Mouse (Mus musculus): ENCODE measurements around the gene Hist2h3c2. TPM values are rescaled to one million over a fixed set of nuclear protein-coding genes. Genes with fewer than 3 reads are reported as not detected.

Hist2h3c2 gene
- polyA plus RNA-seq, 1 experiment: 23.1 TPM

DNA sequence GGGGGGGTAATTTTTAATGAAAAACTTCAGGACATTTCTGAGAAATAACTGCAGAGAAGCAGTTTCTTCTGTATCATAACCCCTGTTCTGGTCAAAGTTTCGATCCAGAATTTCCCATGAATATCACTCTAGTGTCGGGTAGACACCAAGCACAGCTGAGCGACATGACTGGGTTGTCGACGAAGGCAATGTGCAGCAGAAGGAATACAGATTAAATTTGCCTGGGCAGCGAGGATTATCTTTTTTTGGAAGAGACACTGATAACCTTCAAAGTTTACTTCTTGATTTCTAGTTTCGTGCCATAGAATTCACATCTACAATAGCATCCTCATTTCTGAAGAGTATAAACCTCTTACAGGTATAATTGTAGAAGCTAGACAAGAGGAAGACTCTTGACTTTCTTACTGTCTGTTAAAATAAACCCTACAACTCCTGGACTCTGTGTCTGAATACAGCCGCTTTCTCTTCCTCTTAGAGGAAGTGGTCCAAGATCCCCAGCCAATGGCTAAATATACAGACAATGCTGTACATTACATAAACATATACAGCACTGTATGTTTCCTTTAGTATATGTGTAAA is 27.3 kb upstream of the Hist2h3c2 start:
- Histone ChIP-seq H3K4me1 (ENCODE audit: control insufficient read depth, insufficient read depth, low read length) (no peaks in the 10 kb centered on the region), H3K9me3 (replicated peaks; ENCODE audit: control insufficient read depth, insufficient read depth, low read length, poor library complexity, severe bottlenecking) (no peaks in the 10 kb centered on the region), H3K27ac (ENCODE audit: insufficient read depth, low read length) (no peak overlapping the region), H3K36me3 (ENCODE audit: control insufficient read depth, insufficient read depth, low read length, poor library complexity, severe bottlenecking) (no peaks in the 10 kb centered on the region), H3K4me3 (ENCODE audit: low read depth, low read length) (no peak overlapping the region), H3K9ac (ENCODE audit: low read depth, poor library complexity, severe bottlenecking) (no peak overlapping the region), H3K27me3 (ENCODE audit: control insufficient read depth, insufficient read depth, low read length, poor library complexity, severe bottlenecking) (no peaks in the 10 kb centered on the region)
- TF ChIP-seq POLR2A (IDR thresholded peaks at IDR 0.05; ENCODE audit: insufficient read depth, low read length) (no peak), EP300 (IDR thresholded peaks at IDR 0.05; ENCODE audit: insufficient read depth, low read depth, low read length) (no peak), CTCF (IDR thresholded peaks at IDR 0.05; ENCODE audit: low read depth, low read length) (no peak)

DNA sequence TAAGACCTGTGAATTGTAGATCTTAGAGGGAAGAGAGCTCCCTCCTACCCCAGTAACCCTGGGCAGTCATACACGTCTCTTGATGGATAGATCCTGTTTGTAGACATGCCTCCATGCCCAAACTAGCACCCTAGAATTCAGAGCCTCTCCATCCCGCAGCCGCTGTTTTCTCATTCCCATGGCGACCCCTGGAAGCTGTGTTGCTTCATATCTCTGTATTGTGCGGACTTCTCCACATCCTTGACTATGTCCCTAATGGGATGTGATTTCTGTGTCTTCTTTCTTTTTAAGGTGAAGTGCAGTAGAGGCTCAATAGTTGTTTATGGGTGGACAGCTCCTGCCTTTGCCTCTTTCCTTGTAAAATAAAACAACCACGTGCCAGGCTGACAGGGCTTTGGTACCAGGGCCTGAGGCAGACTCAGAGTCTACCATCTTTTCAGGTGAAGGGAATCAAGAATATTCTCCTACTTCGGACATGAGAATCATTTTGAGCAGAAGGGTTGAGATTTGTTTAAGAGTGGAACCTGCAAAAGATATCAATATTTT is 25.6 kb upstream of the Hist2h3c2 start:
- no peak for TF ChIP-seq POLR2A (IDR thresholded peaks at IDR 0.05; ENCODE audit: insufficient read depth, low read length)
- no peak for TF ChIP-seq CTCF (IDR thresholded peaks at IDR 0.05; ENCODE audit: low read depth, low read length)
- no peak for TF ChIP-seq EP300 (IDR thresholded peaks at IDR 0.05; ENCODE audit: insufficient read depth, low read depth, low read length)
- no peaks in the 10 kb centered on the region for H3K9me3 ChIP-seq (replicated peaks; ENCODE audit: control insufficient read depth, insufficient read depth, low read length, poor library complexity, severe bottlenecking)
- peak overlapping the region; percentile 92 for H3K27ac ChIP-seq (ENCODE audit: insufficient read depth, low read length)
- H3K9ac ChIP-seq (ENCODE audit: low read depth, poor library complexity, severe bottlenecking): peak overlapping the region; percentile 96
- no peaks in the 10 kb centered on the region for H3K36me3 ChIP-seq (ENCODE audit: control insufficient read depth, insufficient read depth, low read length, poor library complexity, severe bottlenecking)
- H3K4me1 ChIP-seq (ENCODE audit: control insufficient read depth, insufficient read depth, low read length): no peaks in the 10 kb centered on the region
- peak overlapping the region; percentile 40 for H3K4me3 ChIP-seq (ENCODE audit: low read depth, low read length)
- no peaks in the 10 kb centered on the region for H3K27me3 ChIP-seq (ENCODE audit: control insufficient read depth, insufficient read depth, low read length, poor library complexity, severe bottlenecking)

DNA sequence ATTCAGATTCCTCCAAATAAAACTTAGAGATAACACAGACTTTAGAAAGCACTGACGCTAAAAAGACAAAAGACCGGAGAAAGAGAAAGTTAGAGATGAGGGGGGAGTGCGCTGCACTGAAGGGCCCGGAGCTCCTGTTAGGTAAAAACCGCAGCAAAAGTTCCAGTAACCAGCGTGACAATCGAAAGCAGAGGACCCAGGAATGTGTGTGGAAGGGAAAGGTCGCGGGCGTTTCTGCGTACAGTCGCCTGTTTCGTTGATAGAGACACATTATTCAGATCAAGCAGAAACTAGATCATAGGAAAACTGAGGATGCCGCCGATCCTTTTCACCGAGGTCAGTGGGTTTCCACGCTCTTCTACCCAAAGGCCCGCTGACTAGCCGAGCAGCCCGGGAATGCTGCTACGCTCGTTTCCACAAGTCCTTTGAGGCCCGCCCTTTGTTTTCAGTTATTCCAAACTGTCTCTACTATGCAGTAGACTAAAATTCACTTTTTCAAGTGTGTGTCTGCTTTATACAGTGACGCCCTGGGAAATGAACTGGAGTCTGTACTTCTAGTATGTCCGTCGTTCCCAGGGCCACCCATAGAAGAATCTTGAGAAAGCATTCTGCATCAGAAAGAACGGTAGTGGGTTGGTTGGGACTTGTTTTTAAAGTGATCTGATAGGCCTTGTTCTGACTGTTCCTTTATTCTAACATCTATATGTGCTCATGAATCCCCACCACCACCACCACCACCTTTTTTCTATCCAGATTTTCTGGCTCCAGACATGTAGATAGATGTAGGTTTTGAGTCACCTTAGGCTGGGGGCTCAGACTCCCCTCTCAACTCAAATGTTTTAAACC is 24.9 kb upstream of the Hist2h3c2 start:
- H3K9me3 ChIP-seq (replicated peaks; ENCODE audit: control insufficient read depth, insufficient read depth, low read length, poor library complexity, severe bottlenecking): no peaks in the 10 kb centered on the region
- H3K27me3 ChIP-seq (ENCODE audit: control insufficient read depth, insufficient read depth, low read length, poor library complexity, severe bottlenecking): no peaks in the 10 kb centered on the region
- H3K36me3 ChIP-seq (ENCODE audit: control insufficient read depth, insufficient read depth, low read length, poor library complexity, severe bottlenecking): no peaks in the 10 kb centered on the region
- peak overlapping the region; percentile 92 for H3K27ac ChIP-seq (ENCODE audit: insufficient read depth, low read length)
- no peaks in the 10 kb centered on the region for H3K4me1 ChIP-seq (ENCODE audit: control insufficient read depth, insufficient read depth, low read length)
- peak overlapping the region; percentile 75 for H3K4me3 ChIP-seq (ENCODE audit: low read depth, low read length)
- no peak for TF ChIP-seq POLR2A (IDR thresholded peaks at IDR 0.05; ENCODE audit: insufficient read depth, low read length)
- no peak for TF ChIP-seq EP300 (IDR thresholded peaks at IDR 0.05; ENCODE audit: insufficient read depth, low read depth, low read length)
- TF ChIP-seq CTCF (IDR thresholded peaks at IDR 0.05; ENCODE audit: low read depth, low read length): no peak
- H3K9ac ChIP-seq (ENCODE audit: low read depth, poor library complexity, severe bottlenecking): peak overlapping the region; percentile 96

DNA sequence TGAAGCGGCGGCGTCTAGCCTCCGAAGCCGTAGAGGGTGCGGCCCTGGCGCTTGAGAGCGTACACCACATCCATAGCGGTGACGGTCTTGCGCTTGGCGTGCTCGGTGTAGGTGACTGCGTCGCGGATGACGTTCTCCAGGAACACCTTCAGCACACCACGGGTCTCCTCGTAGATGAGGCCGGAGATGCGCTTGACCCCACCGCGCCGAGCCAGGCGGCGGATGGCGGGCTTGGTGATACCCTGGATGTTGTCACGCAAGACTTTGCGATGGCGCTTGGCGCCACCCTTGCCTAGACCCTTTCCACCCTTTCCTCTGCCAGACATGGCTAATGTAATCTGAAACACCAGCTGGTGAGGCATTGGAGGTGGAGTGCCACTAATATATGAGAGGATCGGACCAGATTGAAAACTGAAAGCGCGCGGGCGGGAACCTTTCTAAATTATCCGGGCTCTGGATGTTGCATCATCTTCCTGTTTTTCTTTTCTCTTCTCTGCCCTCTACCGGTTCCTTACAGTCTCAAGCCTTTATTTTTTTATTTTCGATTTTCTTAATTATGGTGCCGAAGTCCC is 24.1 kb upstream of the Hist2h3c2 start, which contains the start of gene Hist2h4:
Hist2h4 (minus strand) TSS at position 333 of the 572 bp plus-strand sequence.
- Histone ChIP-seq H3K27ac (ENCODE audit: insufficient read depth, low read length) (peak within 1 kb of the TSS; percentile 92), H3K27me3 (ENCODE audit: control insufficient read depth, insufficient read depth, low read length, poor library complexity, severe bottlenecking) (no peaks in the 10 kb centered on the region), H3K9me3 (replicated peaks; ENCODE audit: control insufficient read depth, insufficient read depth, low read length, poor library complexity, severe bottlenecking) (no peaks in the 10 kb centered on the region), H3K4me3 (ENCODE audit: low read depth, low read length) (peak within 1 kb of the TSS; percentile 76), H3K9ac (ENCODE audit: low read depth, poor library complexity, severe bottlenecking) (peak within 1 kb of the TSS; percentile 96), H3K36me3 (ENCODE audit: control insufficient read depth, insufficient read depth, low read length, poor library complexity, severe bottlenecking) (no peaks in the 10 kb centered on the region), H3K4me1 (ENCODE audit: control insufficient read depth, insufficient read depth, low read length) (no peaks in the 10 kb centered on the region)
- peak; percentile 100 for TF ChIP-seq POLR2A (IDR thresholded peaks at IDR 0.05; ENCODE audit: insufficient read depth, low read length)
- TF ChIP-seq CTCF (IDR thresholded peaks at IDR 0.05; ENCODE audit: low read depth, low read length): no peak
- 0 out of 2 replicates have a peak, but pooled peaks have one; percentile 37 for TF ChIP-seq EP300 (IDR thresholded peaks at IDR 0.05; ENCODE audit: insufficient read depth, low read depth, low read length)

DNA sequence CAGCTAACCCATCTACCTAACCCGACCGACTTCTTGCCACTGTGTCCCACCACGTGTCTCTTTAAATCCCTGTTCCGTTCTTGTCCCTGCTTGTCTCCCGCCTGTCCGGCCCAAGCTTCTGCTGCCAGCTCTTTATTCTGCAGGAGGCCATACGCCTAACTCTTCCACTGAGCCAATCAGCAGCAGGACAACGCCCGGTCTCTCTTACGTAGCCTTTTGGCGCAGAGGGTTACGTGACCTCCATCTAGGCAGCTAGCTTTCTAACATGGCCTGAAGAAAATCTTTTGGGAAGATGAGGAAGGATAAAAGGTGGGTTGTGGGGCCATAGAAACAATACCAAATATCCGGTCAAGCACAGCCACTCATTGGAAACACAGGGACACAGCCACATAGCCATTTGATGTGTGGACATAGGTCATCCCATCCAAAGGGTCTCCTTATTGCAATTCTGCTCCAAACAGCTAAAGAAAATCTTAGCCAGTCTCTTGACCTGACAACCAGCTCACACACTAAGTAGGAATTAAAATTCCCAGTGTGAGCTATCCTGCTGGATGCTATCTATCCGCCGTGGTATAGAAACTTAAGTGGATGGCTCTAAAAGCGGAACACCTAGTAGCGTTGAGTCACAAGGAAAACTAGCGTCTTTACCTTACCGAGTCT is 23.4 kb upstream of the Hist2h3c2 start:
- no peaks in the 10 kb centered on the region for H3K27me3 ChIP-seq (ENCODE audit: control insufficient read depth, insufficient read depth, low read length, poor library complexity, severe bottlenecking)

More for the DNA sequence above, 23.4 kb upstream of the Hist2h3c2 start:
- H3K27ac ChIP-seq (ENCODE audit: insufficient read depth, low read length): peak overlapping the region; percentile 82
- H3K36me3 ChIP-seq (ENCODE audit: control insufficient read depth, insufficient read depth, low read length, poor library complexity, severe bottlenecking): no peaks in the 10 kb centered on the region
- H3K9me3 ChIP-seq (replicated peaks; ENCODE audit: control insufficient read depth, insufficient read depth, low read length, poor library complexity, severe bottlenecking): no peaks in the 10 kb centered on the region
- no peaks in the 10 kb centered on the region for H3K4me1 ChIP-seq (ENCODE audit: control insufficient read depth, insufficient read depth, low read length)
- H3K9ac ChIP-seq (ENCODE audit: low read depth, poor library complexity, severe bottlenecking): peak overlapping the region; percentile 96
- TF ChIP-seq CTCF (IDR thresholded peaks at IDR 0.05; ENCODE audit: low read depth, low read length) (no peak), POLR2A (IDR thresholded peaks at IDR 0.05; ENCODE audit: insufficient read depth, low read length) (peak; percentile 78), EP300 (IDR thresholded peaks at IDR 0.05; ENCODE audit: insufficient read depth, low read depth, low read length) (0 out of 2 replicates have a peak, but pooled peaks have one; percentile 39)
- peak overlapping the region; percentile 76 for H3K4me3 ChIP-seq (ENCODE audit: low read depth, low read length)

Measured in ES-Bruce4 (cell line).